Mouse (Mus musculus): ENCODE data around the gene N4bp2.
"Not testable (repeated sequence)": the region's sequence is repeated elsewhere in the genome, so short reads cannot be mapped to it uniquely, and the experiment has no call there.

Gene N4bp2

GRCm38 (mm10) chr5:65763088-65763915 lies at the start of gene N4bp2:
TSS of gene N4bp2 (plus strand) at chr5:65763521.
- peak; percentile 80 for DNase-seq

- no peak for DNase-seq
These were observed 48.2 kb upstream of the N4bp2 start for GRCm38 (mm10) chr5:65715084-65715483.

- DNase-seq = no peak
These were observed 46.0 kb upstream of the N4bp2 start for GRCm38 (mm10) chr5:65717063-65717902.

- not testable (repeated sequence) for DNase-seq
These were observed 45.5 kb upstream of the N4bp2 start for GRCm38 (mm10) chr5:65717903-65718211.

GRCm38 (mm10) chr5:65718368-65718767 lies 45.0 kb upstream of the N4bp2 start:
- no peak for DNase-seq

- peak; percentile 58 for DNase-seq
These were observed 38.8 kb upstream of the N4bp2 start for GRCm38 (mm10) chr5:65724311-65725054.

GRCm38 (mm10) chr5:65731173-65732007 lies 31.9 kb upstream of the N4bp2 start:
- DNase-seq = no peak

GRCm38 (mm10) chr5:65735601-65736000 lies 27.7 kb upstream of the N4bp2 start:
- no peak for DNase-seq

- no peak for DNase-seq
These were observed 24.0 kb upstream of the N4bp2 start for GRCm38 (mm10) chr5:65739366-65739765.

GRCm38 (mm10) chr5:65746908-65747307 lies 16.4 kb upstream of the N4bp2 start:
- no peak for DNase-seq

- DNase-seq = no peak
These were observed 14.9 kb upstream of the N4bp2 start for GRCm38 (mm10) chr5:65748386-65748785.

- no peak for DNase-seq
These were observed 14.4 kb upstream of the N4bp2 start for GRCm38 (mm10) chr5:65748880-65749279.

- DNase-seq = no peak
These were observed 11.3 kb upstream of the N4bp2 start for GRCm38 (mm10) chr5:65752021-65752420.

GRCm38 (mm10) chr5:65755859-65756258 lies 7.5 kb upstream of the N4bp2 start:
- no peak for DNase-seq

- no peak for DNase-seq
These were observed 6.2 kb upstream of the N4bp2 start for GRCm38 (mm10) chr5:65757110-65757509.

- DNase-seq = no peak
These were observed 3.3 kb upstream of the N4bp2 start for GRCm38 (mm10) chr5:65760041-65760440.

GRCm38 (mm10) chr5:65760599-65760998 lies 2.7 kb upstream of the N4bp2 start:
- no peak for DNase-seq

- no peak for DNase-seq
These were observed 2.3 kb upstream of the N4bp2 start for GRCm38 (mm10) chr5:65761020-65761419.

- DNase-seq = no peak
These were observed 1.4 kb upstream of the N4bp2 start for GRCm38 (mm10) chr5:65761921-65762320.

- peak; percentile 28 for DNase-seq
These were observed 635 bp upstream of the N4bp2 start for GRCm38 (mm10) chr5:65762686-65763085.

GRCm38 (mm10) chr5:65763916-65764785 lies 830 bp downstream of the N4bp2 start:
- peak; percentile 71 for DNase-seq
